Mouse (Mus musculus): ENCODE data around the gene Samd9l.
A peak's percentile ranks its signal among the peaks of the same experiment; 100 is the strongest.
"Not testable (repeated sequence)": the region's sequence is repeated elsewhere in the genome, so short reads cannot be mapped to it uniquely, and the experiment has no call there.

The Samd9l gene

DNA sequence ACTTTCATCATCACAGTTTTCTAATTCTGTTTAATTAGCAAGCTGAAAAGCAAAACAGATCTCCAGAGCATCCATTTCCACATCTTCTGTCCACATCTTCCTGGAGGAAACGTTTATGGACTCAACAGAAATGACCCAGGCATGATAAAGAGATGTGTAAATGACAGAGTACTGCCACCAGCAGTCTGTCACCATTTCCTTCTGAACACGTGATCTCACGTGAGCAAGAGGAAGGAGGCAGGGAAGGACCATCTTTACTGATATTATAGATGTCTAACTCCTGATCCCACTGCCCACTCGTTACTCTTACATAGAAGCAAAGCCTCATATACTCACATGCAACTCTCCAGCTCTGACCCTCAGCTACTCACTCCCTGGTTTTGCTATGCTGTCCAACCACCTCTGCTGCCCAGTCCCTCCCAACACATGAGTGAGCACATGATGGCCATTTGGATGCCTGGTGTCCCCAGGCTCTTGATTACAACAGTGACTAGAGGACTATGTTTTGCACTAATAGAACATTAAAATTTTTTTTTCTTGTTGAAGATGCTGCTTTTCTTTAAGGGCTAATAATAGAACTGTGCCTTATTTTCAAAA is 54.2 kb downstream of the Samd9l start:
- DNase-seq (ENCODE audit: inconsistent age in 2 of 2, low spot score in 1 of 2), result not testable (repeated sequence)

DNA sequence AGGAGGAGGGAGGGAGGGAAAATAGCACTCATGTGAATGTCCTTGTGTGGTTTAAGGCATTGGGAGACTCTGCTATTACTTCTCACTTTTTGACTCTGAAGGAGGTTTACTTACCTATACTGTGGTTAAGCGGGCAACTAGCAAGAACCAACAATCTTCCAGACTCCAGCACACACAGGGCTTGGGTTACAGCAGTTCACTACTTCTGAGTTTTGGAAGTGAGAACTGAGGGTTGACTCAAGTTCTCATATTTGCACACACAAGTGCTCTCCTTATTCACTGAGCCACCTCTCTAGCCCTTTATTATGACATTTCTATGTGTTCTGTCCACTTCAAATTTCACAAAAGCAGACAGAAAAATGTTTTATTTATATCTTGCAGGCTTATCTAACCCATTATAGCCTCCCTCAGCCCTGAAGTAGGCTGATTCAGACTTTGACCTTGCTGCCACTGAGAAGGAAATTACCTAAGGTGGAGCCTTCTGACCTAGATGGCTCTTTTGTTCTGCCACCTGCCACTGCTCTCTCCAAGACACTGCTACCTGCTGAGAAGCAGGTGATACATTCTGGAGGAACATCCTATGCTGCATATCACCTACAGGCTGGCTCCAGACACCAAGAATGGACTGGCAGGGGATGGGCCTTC is 55.6 kb downstream of the Samd9l start:
- peak in 1 of 2 experiments; percentile 48 for DNase-seq (ENCODE audit: inconsistent age in 2 of 2, low spot score in 1 of 2)

DNA sequence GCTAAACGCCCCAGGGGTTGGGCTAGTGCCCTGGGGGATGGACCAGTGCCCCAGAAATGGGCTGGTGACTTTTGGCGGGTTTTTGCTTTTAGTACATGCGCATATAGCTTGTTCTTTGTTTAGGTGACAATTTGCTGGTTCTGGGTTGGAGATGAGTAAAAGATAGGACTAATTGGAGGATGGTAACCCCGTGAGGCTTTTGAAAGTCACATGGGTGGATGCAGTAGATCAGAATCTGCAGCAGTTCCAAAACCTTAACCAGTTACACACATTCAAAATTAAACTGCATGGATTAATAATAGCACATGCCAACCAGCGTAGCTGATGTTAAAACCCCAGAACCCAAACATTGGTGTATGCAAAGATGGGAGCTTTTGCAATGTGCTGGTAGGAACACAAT is 57.9 kb downstream of the Samd9l start:
- peak in 1 of 2 experiments; percentile 22 for DNase-seq (ENCODE audit: inconsistent age in 2 of 2, low spot score in 1 of 2)

DNA sequence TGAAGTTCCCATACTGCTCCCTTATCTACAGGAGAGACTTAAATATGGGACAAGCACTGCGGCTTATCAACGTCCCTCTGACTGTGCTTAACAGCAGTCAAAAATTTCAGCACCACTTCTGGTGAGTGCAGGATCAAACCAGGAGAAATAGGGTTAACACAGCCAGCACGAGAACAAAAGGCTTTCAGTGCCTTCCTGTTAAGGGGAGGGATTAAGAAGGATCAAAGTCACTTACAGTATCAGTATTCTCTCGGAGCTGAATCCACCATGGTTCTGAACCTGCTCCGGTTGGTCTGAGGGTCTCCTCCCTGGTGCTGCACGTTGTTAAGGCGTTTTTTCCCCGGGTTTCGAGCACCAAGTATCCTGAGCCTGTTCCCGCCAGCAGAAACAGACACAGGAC is 58.4 kb downstream of the Samd9l start:
- peak in 1 of 2 experiments; percentile 37 for DNase-seq (ENCODE audit: inconsistent age in 2 of 2, low spot score in 1 of 2)

DNA sequence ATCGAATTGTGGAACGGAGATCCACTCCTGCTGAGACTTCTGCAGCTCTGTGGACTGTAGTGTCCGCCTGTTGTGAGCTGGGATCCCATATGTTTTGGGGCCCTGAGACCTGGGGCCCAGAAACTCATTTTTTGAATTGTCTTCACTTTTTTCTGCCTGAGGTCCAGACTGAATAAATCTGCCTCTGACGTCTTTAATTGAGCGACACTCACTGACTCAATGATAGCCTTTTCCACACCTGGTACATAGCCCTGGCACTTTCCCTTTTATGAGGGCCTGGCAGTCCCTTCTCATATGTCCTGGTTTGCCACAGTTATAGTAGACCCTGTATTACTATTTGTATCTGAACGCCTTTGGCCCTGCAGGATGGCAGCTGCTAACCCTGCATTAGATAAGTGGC is 60.2 kb downstream of the Samd9l start:
- DNase-seq (ENCODE audit: inconsistent age in 2 of 2, low spot score in 1 of 2), result peak; percentile 22 to 59

Data from adrenal gland, adult (tissue).